Mouse (Mus musculus) stomach, postnatal 0 days (tissue): ENCODE measurements at regions not wholly inside any gene's neighbourhood (a gene's known extent, or its start where the extent isn't known, plus 50 kb on each side); places are given as distances from the start of the nearest gene placed in this dataset.

ENCODE experiments used
- CTCF ChIP-seq: IDR thresholded peaks from 2 replicates; pipeline ENCODE4 v1.5.1; 2016; ENCODE audit warnings: antibody characterized with exemption, low read depth, mild to moderate bottlenecking, moderate library complexity
- EP300 ChIP-seq: optimal IDR thresholded peaks from 2 replicates; pipeline ENCODE3; 2016; ENCODE audit warnings: antibody characterized with exemption

GRCm38 (mm10) chr5:148775232-148775631, 153.9 kb downstream of the Katnal1 start:
- TF ChIP-seq CTCF, result no peak
- no peak for TF ChIP-seq EP300
